Mouse (Mus musculus): Measurements from ENCODE around the gene Pfkm. TPM values are rescaled to one million over a fixed set of nuclear protein-coding genes. Genes with fewer than 3 reads are reported as not detected.

The Pfkm gene
- polyA plus RNA-seq, 1 experiment from 2014 or later: 36.3 TPM

DNA sequence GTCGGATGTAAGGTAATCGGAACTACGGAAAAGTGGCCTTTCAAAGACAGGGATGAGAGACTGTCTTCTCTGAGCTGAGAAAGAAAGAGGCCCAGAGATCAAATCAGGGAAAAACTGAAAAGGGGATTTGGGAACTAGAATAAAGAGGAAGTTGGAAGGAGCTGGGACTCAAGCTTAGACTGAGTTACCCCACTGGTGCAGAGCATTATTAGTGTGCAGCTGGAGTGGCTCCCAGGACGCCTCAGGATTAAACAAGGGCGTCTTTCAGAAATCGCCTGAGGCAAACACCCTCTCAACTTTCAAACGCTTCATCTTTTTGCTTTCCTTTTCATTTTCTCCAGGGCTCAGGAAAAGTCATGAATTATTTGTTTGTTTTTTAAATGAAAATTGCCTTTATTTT, 60.5 kb downstream of the Pfkm start:
- H3K4me3 ChIP-seq: no peak overlapping the region
- H3K27ac ChIP-seq (replicated peaks): no peak overlapping the region
- no peaks in the 10 kb centered on the region for H3K9me3 ChIP-seq (replicated peaks)
- 73% methylated on average over 7 of the region's 7 CpGs for WGBS
- H3K4me1 ChIP-seq: peaks cover 2% of the 10 kb centered on the region; the same call in 1 of the 2 replicates
- H3K36me3 ChIP-seq: no peaks in the 10 kb centered on the region
- H3K27me3 ChIP-seq (ENCODE audit: low read depth, poor library complexity, severe bottlenecking): no peaks in the 10 kb centered on the region
- DNase-seq (ENCODE audit: low spot score): no peak

DNA sequence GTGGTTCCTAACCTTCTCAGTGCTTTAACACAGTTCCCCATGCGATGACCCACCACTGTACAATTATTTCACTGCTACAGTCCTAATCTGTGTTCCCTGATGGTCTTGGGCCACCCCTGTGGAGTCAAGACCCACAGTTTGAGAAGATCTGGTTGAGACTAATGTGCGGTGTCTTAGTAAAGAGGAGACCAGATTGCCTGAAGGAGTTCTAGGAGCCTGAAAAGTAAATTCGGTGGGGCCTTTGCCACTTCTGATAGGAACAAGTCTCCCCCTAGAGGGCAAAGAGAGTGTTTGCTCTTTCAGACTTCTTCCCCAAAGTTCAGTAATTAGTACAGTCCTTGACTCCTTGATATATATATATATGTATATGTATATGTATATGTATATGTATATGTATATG, 61.2 kb downstream of the Pfkm start:
- H3K9me3 ChIP-seq (replicated peaks): no peaks in the 10 kb centered on the region
- no peaks in the 10 kb centered on the region for H3K36me3 ChIP-seq
- peaks cover 2% of the 10 kb centered on the region; the same call in 1 of the 2 replicates for H3K4me1 ChIP-seq
- no peak overlapping the region for H3K27ac ChIP-seq (replicated peaks)
- H3K4me3 ChIP-seq: no peak overlapping the region
- 37% methylated on average over 3 of the region's 3 CpGs for WGBS
- H3K27me3 ChIP-seq (ENCODE audit: low read depth, poor library complexity, severe bottlenecking): no peaks in the 10 kb centered on the region
- peak; percentile 30 for DNase-seq (ENCODE audit: low spot score)

DNA sequence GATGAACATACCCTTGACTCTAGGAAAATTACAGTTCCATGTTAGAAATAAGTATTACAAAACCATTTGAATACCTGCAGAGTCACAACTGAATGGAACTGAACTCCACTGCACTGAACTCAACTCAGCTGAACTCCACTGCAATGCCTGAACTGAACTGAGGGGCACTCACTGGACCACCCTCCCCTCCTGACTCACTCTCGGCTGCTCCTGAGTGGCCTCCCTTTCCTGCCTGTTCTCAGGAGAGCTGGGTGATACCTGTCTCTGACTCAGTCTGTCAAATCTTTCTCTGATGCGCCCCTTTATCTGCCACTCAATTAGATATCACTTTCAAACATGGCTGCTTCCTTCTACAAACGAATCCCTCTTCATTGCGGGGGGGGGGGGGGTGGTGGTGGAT, 61.8 kb downstream of the Pfkm start:
- peaks cover 2% of the 10 kb centered on the region; the same call in 1 of the 2 replicates for H3K4me1 ChIP-seq
- no peaks in the 10 kb centered on the region for H3K27me3 ChIP-seq (ENCODE audit: low read depth, poor library complexity, severe bottlenecking)
- no peaks in the 10 kb centered on the region for H3K36me3 ChIP-seq
- H3K9me3 ChIP-seq (replicated peaks): no peaks in the 10 kb centered on the region
- no peak overlapping the region for H3K27ac ChIP-seq (replicated peaks)
- WGBS: 69% methylated on average over 4 of the region's 4 CpGs
- no peak for DNase-seq (ENCODE audit: low spot score)
- H3K4me3 ChIP-seq: no peak overlapping the region

DNA sequence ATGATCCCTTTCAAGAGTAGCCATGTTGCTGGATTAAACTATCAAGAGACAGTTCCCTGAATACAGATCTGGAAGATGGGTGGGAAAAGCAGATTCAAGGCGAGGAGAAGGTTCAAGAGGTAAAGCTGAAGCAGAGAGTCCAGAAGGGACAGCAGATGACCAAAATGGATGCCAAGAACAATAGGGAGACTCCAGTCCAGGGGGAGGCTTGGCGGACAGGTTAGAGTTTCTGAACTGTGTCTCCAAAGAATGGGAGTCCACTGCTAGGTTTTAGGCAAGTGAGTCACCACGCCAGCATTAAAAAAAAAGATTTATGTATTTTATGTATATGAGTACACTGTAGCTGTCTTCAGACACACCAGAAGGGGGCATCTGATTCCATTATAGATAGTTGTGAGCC, 62.2 kb downstream of the Pfkm start:
- Histone ChIP-seq H3K27me3 (ENCODE audit: low read depth, poor library complexity, severe bottlenecking) (no peaks in the 10 kb centered on the region), H3K27ac (replicated peaks) (no peak overlapping the region), H3K4me1 (peaks cover 4% of the 10 kb centered on the region), H3K9me3 (replicated peaks) (no peaks in the 10 kb centered on the region), H3K4me3 (no peak overlapping the region), H3K36me3 (no peaks in the 10 kb centered on the region)
- WGBS: 77% methylated on average over 3 of the region's 3 CpGs
- DNase-seq (ENCODE audit: low spot score): no peak

DNA sequence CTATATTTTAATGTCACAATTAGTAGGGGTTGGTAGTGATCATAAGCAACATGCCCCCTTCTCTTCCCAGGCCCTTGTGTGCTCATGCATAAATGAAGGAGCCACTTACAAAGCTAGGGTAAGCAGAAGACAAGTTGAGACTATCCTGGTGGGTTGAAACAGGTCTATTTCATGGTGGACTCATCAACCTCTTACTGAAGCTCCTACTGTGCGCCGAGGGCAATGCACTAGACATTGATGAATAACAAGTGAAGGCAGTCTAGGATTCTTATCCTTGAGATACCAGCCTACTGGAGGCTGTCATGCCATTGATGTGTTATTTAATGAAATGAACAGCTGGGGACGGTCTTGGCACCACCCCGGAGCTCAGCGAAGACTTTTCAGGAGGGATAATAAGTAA, 62.9 kb downstream of the Pfkm start:
- Histone ChIP-seq H3K36me3 (no peaks in the 10 kb centered on the region), H3K27ac (replicated peaks) (no peak overlapping the region), H3K27me3 (ENCODE audit: low read depth, poor library complexity, severe bottlenecking) (no peaks in the 10 kb centered on the region), H3K9me3 (replicated peaks) (no peaks in the 10 kb centered on the region), H3K4me1 (peaks cover 7% of the 10 kb centered on the region), H3K4me3 (no peak overlapping the region)
- DNase-seq (ENCODE audit: low spot score): no peak
- 93% methylated on average over 5 of the region's 5 CpGs for WGBS

DNA sequence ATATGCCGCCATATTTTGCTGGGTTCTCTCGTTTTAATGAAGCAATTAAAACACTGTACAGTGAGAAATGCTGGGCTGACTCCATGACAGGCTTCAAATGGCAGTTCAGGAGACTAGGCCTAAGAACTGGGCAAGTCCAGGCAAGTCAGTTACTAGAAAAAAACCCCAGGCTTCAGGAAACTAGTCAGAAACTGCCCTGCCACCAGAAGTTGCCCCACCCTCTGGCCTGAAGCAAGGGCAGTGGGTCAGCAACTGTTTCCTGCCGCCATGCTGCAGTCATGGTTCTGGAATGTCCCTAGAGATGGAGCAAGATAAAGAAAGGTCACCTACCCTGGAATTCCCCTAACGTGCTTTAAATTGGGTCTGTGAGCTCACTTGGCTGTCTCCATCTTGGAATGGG, 63.6 kb downstream of the Pfkm start:
- WGBS: 77% methylated on average over 4 of the region's 4 CpGs
- Histone ChIP-seq H3K27ac (replicated peaks) (no peak overlapping the region), H3K36me3 (no peaks in the 10 kb centered on the region), H3K4me3 (no peak overlapping the region), H3K9me3 (replicated peaks) (no peaks in the 10 kb centered on the region), H3K4me1 (peaks cover 13% of the 10 kb centered on the region), H3K27me3 (ENCODE audit: low read depth, poor library complexity, severe bottlenecking) (no peaks in the 10 kb centered on the region)
- DNase-seq (ENCODE audit: low spot score): no peak

DNA sequence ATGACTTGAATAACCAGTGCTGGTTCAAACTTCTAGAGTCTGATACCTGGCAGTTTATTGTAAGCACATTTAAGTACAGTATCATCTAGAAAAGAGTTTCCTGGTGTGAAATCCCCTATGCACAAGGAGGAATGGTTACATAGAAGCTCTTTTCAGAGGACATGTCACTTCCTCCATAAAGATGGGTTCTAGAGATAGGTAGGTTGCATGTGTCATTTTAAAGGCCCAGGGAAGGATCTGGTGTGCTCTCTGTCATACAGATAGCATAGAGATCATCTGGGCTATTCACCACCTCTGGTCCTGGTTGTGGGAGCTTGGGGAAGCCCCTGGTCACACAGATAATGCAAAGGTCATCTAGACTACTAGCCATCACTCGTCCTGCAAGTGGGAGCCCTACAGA, 64.9 kb downstream of the Pfkm start:
- Histone ChIP-seq H3K27me3 (ENCODE audit: low read depth, poor library complexity, severe bottlenecking) (no peaks in the 10 kb centered on the region), H3K27ac (replicated peaks) (no peak overlapping the region), H3K4me1 (peaks cover 18% of the 10 kb centered on the region), H3K9me3 (replicated peaks) (no peaks in the 10 kb centered on the region), H3K4me3 (no peak overlapping the region), H3K36me3 (no peaks in the 10 kb centered on the region)
- DNase-seq (ENCODE audit: low spot score): no peak
- 93% methylated on average over 1 of the region's 1 CpGs for WGBS

DNA sequence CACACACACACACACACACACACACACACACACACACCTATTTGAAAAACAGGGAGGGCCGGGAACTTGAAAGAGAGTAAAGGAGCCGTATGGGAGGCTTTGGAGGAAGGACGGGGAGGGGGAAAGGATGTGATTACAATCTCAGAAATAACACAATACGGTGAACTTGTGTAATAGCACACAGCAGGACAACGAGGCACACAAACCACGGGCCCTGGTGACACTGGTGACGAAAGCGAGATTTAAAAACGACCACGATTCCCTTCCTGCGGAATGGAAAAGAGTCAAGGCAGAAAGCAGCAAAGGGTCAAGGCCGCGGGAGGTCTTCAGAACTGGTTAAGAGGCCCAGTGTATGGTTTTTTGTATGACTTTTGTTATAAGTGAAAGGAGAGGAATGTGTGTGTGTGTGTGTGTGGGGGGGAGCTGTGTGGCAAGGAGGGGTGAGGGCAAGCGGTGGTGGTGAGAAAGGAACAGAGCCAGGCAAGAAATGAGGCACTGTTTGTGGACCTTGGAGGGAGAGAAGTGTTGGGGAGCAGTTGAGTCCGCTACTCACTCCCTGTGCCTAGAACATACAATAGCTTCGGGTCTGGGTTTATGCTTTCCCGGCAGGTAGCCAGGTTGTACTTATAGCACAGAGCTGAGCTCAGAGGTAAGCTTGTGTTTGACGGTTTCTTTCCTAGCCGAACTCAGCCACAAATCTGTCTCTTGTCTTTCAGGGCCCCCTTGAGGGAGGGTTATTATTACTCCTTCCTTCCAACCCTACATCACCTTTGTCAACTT, 68.8 kb downstream of the Pfkm start:
- H3K36me3 ChIP-seq: no peaks in the 10 kb centered on the region
- H3K4me1 ChIP-seq: peaks cover 15% of the 10 kb centered on the region
- DNase-seq (ENCODE audit: low spot score): no peak
- H3K27ac ChIP-seq (replicated peaks): 0 out of 2 replicates have a peak overlapping the region, but pooled peaks have one; percentile 13
- no peak overlapping the region for H3K4me3 ChIP-seq
- 75% methylated on average over 19 of the region's 19 CpGs for WGBS
- H3K9me3 ChIP-seq (replicated peaks): no peaks in the 10 kb centered on the region
- peaks cover 15% of the 10 kb centered on the region for H3K27me3 ChIP-seq (ENCODE audit: low read depth, poor library complexity, severe bottlenecking)

DNA sequence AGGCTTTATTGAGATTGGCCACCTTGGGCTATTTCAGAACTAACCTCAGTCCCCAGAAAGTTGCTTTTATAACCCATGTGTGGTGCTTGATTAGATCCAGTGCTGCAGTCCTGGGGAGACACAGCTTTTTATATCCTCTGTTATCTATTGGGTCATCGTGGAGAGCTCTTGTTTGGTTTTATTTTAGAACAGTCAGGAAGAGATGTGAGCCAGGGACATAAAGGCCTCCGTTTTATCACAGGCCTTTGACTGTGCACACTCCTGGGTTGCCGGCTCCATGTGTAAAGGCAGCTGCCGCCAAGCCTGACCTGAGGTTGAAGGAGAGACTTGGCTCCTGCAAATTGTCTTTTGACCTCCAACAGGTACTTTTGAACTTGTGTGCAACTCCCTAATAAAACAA, 70.2 kb downstream of the Pfkm start:
- no peak overlapping the region for H3K27ac ChIP-seq (replicated peaks)
- no peak overlapping the region for H3K4me3 ChIP-seq
- H3K9me3 ChIP-seq (replicated peaks): no peaks in the 10 kb centered on the region
- no peak for DNase-seq (ENCODE audit: low spot score)
- H3K27me3 ChIP-seq (ENCODE audit: low read depth, poor library complexity, severe bottlenecking): peaks cover 20% of the 10 kb centered on the region
- peaks cover 29% of the 10 kb centered on the region for H3K4me1 ChIP-seq
- WGBS: 85% methylated on average over 4 of the region's 4 CpGs
- no peaks in the 10 kb centered on the region for H3K36me3 ChIP-seq

DNA sequence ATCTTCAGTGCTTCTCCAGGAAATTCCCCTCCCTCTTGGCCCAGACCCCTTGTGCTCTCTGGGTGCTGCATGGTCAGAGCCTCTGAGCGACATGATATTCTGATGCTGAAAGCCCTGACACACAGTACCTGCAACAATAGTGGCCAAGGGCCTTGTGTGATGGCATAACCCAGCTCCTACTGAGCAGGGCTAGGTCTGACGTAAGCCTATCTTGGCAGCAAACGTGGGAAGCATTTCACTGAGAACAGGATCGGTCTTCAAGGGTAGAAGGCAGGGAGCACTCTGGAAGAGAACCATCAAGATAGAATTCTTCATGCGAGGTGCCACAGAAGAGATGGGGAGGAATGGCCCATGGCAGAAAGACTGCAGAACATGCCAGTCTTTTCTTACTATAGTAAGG, 73.1 kb downstream of the Pfkm start, which contains the start of gene Asb8:
Gene Asb8, minus strand, starts transcription at position 101 of the 400 bp plus-strand sequence.
- H3K9me3 ChIP-seq (replicated peaks): no peaks in the 10 kb centered on the region
- DNase-seq (ENCODE audit: low spot score): no peak
- no peak within 1 kb of the TSS for H3K27ac ChIP-seq (replicated peaks)
- no peak within 1 kb of the TSS; the same call in 1 of the 2 replicates for H3K4me3 ChIP-seq
- 89% methylated on average over 5 of the region's 5 CpGs for WGBS
- H3K36me3 ChIP-seq: no peaks in the 10 kb centered on the region
- peaks cover 49% of the 10 kb centered on the region for H3K27me3 ChIP-seq (ENCODE audit: low read depth, poor library complexity, severe bottlenecking)
- peaks cover 53% of the 10 kb centered on the region for H3K4me1 ChIP-seq

DNA sequence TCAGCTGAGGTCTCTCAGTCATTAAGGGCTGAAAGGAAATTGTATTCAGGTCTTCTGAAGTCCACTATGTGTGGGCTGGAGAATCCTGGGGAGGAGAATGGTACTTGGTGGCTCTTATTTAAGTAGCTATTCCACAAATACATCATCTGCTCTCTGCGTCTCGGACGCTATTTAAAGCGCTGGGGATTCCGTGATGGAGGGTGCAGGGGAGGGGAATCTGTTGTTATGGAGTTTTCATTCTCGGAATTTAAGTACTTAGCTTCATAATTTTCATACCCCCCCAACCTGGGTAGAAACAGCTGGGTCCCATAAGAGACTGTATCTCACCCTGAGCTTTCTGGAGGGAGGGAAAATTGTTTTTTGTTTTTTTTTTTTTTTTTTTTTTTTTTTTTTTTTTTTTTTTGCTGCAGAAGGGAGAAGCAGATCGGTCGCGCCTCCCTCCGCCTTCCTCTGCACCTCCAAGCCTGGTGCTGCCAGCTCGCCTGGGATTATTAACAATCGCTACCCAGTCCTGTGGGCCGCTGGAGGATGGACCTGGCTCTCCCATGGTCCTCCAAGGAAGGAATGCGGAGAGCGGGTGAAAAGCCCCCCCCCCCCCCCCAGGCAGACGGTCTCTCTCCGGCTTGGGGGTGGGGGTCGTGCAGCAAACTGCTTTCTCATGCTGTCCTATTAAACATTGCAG, 74.7 kb downstream of the Pfkm start, which contains the start of gene Ccdc184:
Gene Ccdc184, plus strand, starts transcription at position 196 of the 682 bp plus-strand sequence.
- H3K4me1 ChIP-seq: peaks cover 49% of the 10 kb centered on the region
- WGBS: 2% methylated on average over 16 of the region's 18 CpGs
- H3K27me3 ChIP-seq (ENCODE audit: low read depth, poor library complexity, severe bottlenecking): peaks cover 65% of the 10 kb centered on the region
- H3K27ac ChIP-seq (replicated peaks): peak within 1 kb of the TSS; percentile 89
- DNase-seq (ENCODE audit: low spot score): peak; percentile 28
- no peaks in the 10 kb centered on the region for H3K36me3 ChIP-seq
- H3K4me3 ChIP-seq: peak within 1 kb of the TSS; percentile 67
- H3K9me3 ChIP-seq (replicated peaks): no peaks in the 10 kb centered on the region

DNA sequence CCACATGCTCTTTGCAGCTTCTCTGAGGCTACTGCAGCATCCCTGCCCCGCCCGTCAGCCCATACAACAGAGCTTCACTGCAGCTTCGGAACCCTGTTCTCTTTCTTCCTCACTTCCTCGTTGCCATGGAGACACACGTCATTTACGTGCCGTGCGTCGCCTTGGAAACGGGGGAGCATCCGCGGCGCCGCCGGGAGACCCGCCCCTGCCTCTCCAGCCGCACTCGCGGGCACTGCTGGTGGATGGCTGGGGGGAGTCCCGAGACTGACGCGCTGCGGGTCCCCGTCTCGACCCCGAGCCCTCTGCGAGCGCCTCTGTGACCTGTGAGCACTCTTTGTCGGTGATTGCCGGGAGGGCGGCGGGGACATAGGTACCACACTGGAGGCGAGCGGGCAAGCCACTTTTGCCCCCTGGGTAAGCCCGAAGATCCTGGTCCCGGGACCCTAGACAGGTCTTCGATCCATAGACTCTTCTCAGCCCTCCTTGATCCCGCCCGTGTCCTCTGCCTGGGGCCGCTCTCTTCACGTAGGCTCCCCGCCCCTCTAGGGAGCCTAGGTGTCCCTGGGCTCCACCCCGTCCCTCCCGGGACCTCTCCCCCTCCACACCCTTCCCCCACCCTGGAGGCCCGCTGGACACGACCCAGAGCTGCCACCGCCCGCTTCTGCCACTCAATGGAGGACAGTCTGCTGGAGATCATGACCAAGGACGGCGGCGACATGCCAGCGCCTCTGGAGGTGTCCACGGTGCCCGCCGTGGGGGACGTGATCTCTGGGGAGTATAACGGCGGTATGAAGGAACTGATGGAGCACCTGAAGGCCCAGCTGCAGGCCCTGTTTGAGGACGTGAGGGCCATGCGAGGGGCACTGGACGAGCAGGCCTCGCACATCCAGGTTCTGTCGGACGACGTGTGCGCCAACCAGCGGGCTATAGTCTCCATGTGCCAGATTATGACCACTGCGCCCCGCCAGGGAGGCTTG, 75.5 kb downstream of the Pfkm start:
- Histone ChIP-seq H3K27ac (replicated peaks) (peak overlapping the region; percentile 89), H3K4me3 (peak overlapping the region; percentile 67), H3K27me3 (ENCODE audit: low read depth, poor library complexity, severe bottlenecking) (peaks cover 73% of the 10 kb centered on the region), H3K4me1 (peaks cover 49% of the 10 kb centered on the region), H3K36me3 (no peaks in the 10 kb centered on the region), H3K9me3 (replicated peaks) (no peaks in the 10 kb centered on the region)
- DNase-seq (ENCODE audit: low spot score): peak; percentile 94
- under 1% methylated on average over 69 of the region's 69 CpGs for WGBS

Measured in midbrain, embryonic 10.5 days (tissue).